Mouse (Mus musculus) cerebellum, adult 2 months (tissue): ENCODE data around the gene Cdh24. TPM values are rescaled to one million over a fixed set of nuclear protein-coding genes. Genes with fewer than 3 reads are reported as not detected.

ENCODE experiments used
- DNase-seq, 2 experiments: peaks; one replicate each; pipeline ENCODE4 v3.0.0; 2021
- H3K27ac ChIP-seq: fragments of 200-500 bp; 2 replicates; pipeline ENCODE4 v1.5.1; 2012; ENCODE audit warnings: low read length, control low read depth, inconsistent platforms; ENCODE audit not compliant: insufficient read depth
- H3K27me3 ChIP-seq: fragments of 200-500 bp; 2 replicates; pipeline ENCODE4 v1.6.1; 2012; ENCODE audit warnings: inconsistent platforms, mild to moderate bottlenecking, low read length, moderate library complexity; ENCODE audit not compliant: control insufficient read depth, insufficient read depth
- H3K4me1 ChIP-seq: fragments of 200-500 bp; 2 replicates; pipeline ENCODE4 v1.6.1; 2011; ENCODE audit warnings: low read length; ENCODE audit not compliant: control insufficient read depth, insufficient read depth
- H3K4me3 ChIP-seq: fragments of 200-500 bp; replicated peaks from 2 replicates; pipeline ENCODE3; 2011; ENCODE audit warnings: mild to moderate bottlenecking, low read depth, low read length, control low read depth; ENCODE audit not compliant: insufficient read depth
- CTCF ChIP-seq: fragments of 200-500 bp; IDR thresholded peaks from 2 replicates; pipeline ENCODE4 v1.5.1; 2011; ENCODE audit warnings: low read depth, mild to moderate bottlenecking, control low read depth, low read length, moderate library complexity, borderline replicate concordance; ENCODE audit not compliant: insufficient read depth
- POLR2A ChIP-seq: fragments of 200-500 bp; IDR thresholded peaks from 2 replicates; pipeline ENCODE4 v1.6.1; 2011; ENCODE audit warnings: low read length, control low read depth, borderline replicate concordance; ENCODE audit not compliant: insufficient read depth
- WGBS: fragments of 180-500 bp; shearing (Covaris S2); methylation state at CpG from one replicate; pipeline ENCODE4 v1.1.7; 2018; 5-methylcytosine and 5-hydroxymethylcytosine counted together
- polyA plus RNA-seq: library from polyadenylated mRNA; depleted of rRNA; stranded (reverse); fragments of >200 nt; gene quantifications from 2 replicates; pipeline ENCODE4 v1.2.3, GENCODE M21; 2012; rRNA removed

The Cdh24 gene
- 7.6 and 10.3 TPM in 2 replicates for polyA plus RNA-seq

DNA sequence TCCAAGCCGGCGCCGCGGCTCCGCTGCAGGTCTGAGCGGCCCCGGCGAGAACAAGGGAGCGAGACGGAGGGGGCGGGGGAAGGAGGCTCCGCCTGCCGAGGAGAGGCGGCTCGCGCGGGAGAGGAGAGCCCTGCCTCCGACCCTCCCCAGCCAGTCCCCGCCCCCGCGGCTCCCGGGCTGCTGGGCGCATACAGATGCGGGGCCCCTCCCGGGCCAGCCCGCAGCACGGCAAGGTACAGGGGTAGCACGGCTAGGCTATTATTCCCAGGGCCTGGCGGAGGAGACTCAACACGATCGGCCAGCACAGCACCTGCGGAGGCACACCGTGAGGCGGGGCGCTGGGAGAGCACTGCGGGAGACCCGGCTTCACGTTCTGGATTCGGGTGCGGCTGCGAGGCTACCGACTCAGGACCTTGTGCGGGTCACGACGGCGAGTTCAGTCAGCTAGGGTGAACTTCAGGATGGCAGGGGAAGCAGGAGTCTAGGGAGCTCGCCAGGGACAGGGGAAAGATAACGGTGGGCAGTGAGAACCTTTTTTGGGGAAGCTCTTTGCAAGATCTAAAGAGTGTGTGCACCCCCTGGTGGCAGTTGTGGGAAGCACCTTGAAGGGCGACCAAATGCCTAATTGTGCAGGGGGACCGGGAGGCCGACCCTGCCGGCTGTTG lies at the start of gene Cdh24:
TSS of gene Cdh24 (minus strand) at position 60 of the 665 bp plus-strand sequence.
- Histone ChIP-seq H3K4me3 (peak within 1 kb of the TSS; percentile 78), H3K27ac (no peak within 1 kb of the TSS), H3K4me1 (no peaks in the 10 kb centered on the region), H3K27me3 (no peaks in the 10 kb centered on the region)
- TF ChIP-seq CTCF (peak; percentile 85), POLR2A (0 out of 2 replicates have a peak, but pooled peaks have one; percentile 1)
- under 1% methylated on average over 52 of the region's 52 CpGs for WGBS
- peak; percentile 85 to 89 for DNase-seq

DNA sequence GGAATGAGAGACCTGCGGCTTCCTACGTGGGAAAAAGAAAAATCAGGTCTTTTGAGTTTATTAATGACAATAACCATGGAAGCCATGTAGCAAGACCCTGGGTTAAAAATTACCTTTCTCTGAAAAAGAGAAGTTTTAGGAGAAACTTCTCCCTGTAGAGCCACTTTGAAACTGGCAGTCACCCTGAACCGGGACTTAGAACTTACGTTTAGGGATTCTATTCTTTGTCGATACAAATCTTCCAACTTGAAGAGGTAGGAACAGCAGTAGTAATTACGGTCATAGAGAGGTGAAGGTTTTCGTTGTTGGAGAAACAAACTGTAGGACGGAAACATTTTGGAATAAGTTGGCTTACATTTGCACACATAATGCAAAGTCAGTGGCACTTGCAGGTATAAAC lies 46.1 kb upstream of the Cdh24 start:
- Histone ChIP-seq H3K4me1 (peaks cover 5% of the 10 kb centered on the region; the same call in 1 of the 2 replicates), H3K27ac (no peak overlapping the region), H3K27me3 (no peaks in the 10 kb centered on the region), H3K4me3 (peak overlapping the region; percentile 59)
- TF ChIP-seq POLR2A, result no peak
- no peak for TF ChIP-seq CTCF
- 2% methylated on average over 8 of the region's 8 CpGs for WGBS
- no peak for DNase-seq

DNA sequence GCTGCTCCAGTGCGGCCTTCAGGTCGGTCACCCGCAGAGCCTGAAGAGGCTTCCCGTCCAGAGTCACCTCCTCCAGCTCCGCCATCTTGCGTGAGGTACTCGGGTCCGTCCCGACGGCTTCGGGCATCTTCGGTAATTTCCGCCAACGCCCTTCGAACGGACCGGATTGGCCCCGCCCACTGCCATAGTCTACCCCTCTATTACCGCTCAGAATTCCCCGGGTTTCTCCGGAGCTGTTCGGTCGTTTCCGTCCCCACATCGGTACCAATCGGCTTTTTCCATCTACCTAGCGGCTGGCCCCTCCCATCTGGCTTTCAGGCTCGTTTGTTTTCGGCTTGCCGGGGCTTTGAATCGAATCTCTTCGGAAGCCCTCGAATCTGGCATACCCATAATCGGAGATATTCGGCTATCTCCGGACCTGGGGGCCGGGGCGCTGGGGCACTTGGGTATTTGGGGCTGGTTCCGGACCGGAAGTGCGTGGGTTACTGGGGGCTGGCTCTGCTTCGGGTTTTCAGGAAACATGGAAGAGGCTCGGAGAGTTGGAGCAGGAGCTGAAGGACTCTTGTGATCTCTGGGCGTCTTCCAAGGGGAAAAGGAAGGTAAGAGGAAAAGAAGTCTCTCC lies 45.5 kb upstream of the Cdh24 start, which contains the start of gene Acin1:
TSS of gene Acin1 (minus strand) at position 410 of the 622 bp plus-strand sequence.
- Histone ChIP-seq H3K27ac (peak within 1 kb of the TSS; percentile 90), H3K4me1 (peaks cover 5% of the 10 kb centered on the region; the same call in 1 of the 2 replicates), H3K4me3 (peak within 1 kb of the TSS; percentile 90), H3K27me3 (no peaks in the 10 kb centered on the region)
- under 1% methylated on average over 44 of the region's 44 CpGs for WGBS
- no peak for TF ChIP-seq CTCF
- TF ChIP-seq POLR2A, result peak; percentile 91; the same call in 1 of the 2 replicates
- DNase-seq, result peak; percentile 100

DNA sequence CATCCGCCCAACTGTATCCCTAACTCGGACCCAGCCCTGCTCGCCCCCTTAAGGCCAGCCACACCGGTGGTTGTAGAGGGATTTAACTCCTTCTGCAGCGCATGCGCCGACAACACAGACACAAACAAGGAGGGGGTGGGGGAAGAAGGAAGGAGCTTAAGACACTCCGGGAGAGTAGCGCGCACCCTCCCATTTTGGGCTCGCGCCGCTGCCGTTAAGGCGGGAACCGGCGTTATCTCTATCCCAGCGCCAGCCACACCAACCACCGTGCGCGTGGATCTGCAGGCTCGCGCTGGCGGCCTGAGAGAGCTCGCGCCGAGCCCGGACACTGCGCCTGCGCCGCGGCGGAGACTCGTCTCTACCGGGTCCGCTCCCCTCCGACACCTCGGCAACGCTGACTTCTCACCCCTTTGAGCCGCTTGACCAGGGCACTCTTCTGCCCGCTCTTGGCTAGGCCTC lies 44.9 kb upstream of the Cdh24 start, which contains the start of gene 1700123O20Rik:
TSS of gene 1700123O20Rik (plus strand) at position 154 of the 459 bp plus-strand sequence.
- under 1% methylated on average over 41 of the region's 41 CpGs for WGBS
- Histone ChIP-seq H3K4me3 (peak within 1 kb of the TSS; percentile 90), H3K27me3 (no peaks in the 10 kb centered on the region), H3K4me1 (peaks cover 5% of the 10 kb centered on the region; the same call in 1 of the 2 replicates), H3K27ac (peak within 1 kb of the TSS; percentile 90)
- TF ChIP-seq POLR2A, result no peak
- TF ChIP-seq CTCF, result no peak
- peak in 1 of 2 experiments; percentile 85 for DNase-seq

DNA sequence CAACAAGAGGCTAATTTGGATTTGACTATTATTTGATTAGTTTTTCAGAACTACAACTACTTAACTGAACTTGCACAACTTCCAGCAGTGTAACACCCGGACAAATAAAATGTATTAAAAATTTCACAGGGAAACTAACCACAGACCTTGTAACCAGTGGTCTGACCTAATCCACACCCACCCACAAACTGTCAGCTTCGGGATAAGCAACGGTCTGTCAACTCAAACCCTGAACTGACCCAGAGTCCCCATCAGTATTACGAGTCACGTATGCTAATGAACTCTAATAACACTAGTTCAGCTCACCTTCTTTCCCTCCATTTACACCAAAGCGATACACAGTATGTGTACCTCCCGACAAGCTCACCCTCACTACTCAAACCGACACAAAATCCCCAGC lies 44.3 kb upstream of the Cdh24 start:
- no peak for DNase-seq
- no peak overlapping the region for H3K27ac ChIP-seq
- TF ChIP-seq POLR2A, result no peak
- TF ChIP-seq CTCF, result no peak
- H3K4me1 ChIP-seq, result peaks cover 5% of the 10 kb centered on the region; the same call in 1 of the 2 replicates
- no peaks in the 10 kb centered on the region for H3K27me3 ChIP-seq
- H3K4me3 ChIP-seq, result peak overlapping the region; percentile 90
- WGBS, result 6% methylated on average over 8 of the region's 8 CpGs

DNA sequence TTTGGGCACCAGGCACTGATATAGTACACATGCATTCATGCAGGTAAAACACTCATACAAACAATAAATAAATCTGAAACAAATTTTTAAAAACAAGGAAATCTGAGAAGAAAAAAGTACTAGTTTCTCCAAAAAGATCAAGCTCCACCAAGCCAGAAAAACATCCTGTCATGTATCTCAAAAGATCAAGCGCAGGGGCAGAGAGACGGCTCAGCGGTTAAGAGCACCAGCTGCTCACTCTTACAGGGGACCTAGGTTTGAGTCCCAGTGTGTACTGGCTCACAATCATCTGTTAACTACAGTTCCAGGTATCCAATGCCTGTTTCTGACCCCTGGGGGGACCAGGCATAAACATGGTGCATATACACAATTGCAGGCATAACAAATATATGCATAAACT lies 41.2 kb upstream of the Cdh24 start:
- peaks cover 2% of the 10 kb centered on the region; the same call in 1 of the 2 replicates for H3K4me1 ChIP-seq
- no peak for DNase-seq
- H3K27me3 ChIP-seq, result no peaks in the 10 kb centered on the region
- 30% methylated on average over 3 of the region's 3 CpGs for WGBS
- TF ChIP-seq POLR2A, result no peak
- no peak for TF ChIP-seq CTCF
- H3K27ac ChIP-seq, result no peak overlapping the region
- H3K4me3 ChIP-seq, result no peak overlapping the region

DNA sequence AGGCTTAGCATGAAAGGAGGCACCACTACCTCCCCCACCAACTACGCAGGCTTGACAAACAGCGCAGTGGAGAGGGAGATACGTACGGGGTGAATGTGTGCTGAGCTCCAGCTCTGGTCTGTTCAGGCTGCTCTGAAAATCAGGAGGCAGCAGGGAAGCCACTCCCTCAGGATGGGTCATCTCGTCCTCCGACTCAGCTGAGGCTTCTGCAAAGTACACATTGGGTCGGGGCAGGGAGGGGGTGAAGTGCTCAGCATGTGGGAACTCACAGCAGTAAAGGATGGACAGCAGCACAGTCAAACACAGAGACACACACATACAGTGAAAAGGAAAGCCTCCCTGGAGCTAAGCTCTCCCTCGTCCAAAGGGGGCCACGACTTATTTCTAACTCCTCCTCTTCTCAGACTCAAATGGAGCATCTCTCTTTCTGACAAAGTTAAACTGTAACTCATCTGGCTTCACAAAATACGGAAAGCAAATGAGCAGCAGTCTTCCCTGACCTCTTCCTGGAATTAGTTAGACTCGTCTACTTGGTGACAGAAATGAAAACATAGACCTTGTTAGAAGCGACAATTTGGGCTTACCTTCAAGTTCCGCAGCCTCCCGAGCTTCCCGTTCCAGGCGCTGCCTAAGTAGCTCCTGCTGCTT lies 37.6 kb upstream of the Cdh24 start:
- H3K4me1 ChIP-seq, result peaks cover 8% of the 10 kb centered on the region; the same call in 1 of the 2 replicates
- WGBS, result 82% methylated on average over 16 of the region's 16 CpGs

More for the DNA sequence above, 37.6 kb upstream of the Cdh24 start:
- Histone ChIP-seq H3K27ac (no peak overlapping the region), H3K4me3 (no peak overlapping the region), H3K27me3 (no peaks in the 10 kb centered on the region)
- no peak for TF ChIP-seq CTCF
- TF ChIP-seq POLR2A, result no peak
- no peak for DNase-seq
